Mouse (Mus musculus) bone marrow, adult 2 months (tissue): ENCODE results near the gene Nim1k.

Source experiments
- CTCF ChIP-seq: fragments of 200-500 bp; IDR thresholded peaks from 2 replicates; pipeline ENCODE4 v1.5.1; 2011; ENCODE audit warnings: low read length, control low read depth; ENCODE audit not compliant: control insufficient read depth, insufficient read depth
- POLR2A ChIP-seq: fragments of 200-500 bp; IDR thresholded peaks from 2 replicates; pipeline ENCODE4 v1.6.1; 2011; ENCODE audit warnings: low read depth, mild to moderate bottlenecking, control low read depth, low read length, borderline replicate concordance; ENCODE audit not compliant: control insufficient read depth

GRCm38 (mm10) chr13:119768541-119768940, 12.9 kb upstream of the Nim1k start:
- no peak for TF ChIP-seq CTCF
- no peak for TF ChIP-seq POLR2A
